Mouse (Mus musculus) central nervous system, embryonic 18 days (tissue): Measurements from ENCODE around the gene Pex1. TPM values are rescaled to one million over a fixed set of nuclear protein-coding genes. Genes with fewer than 3 reads are reported as not detected.

Experiments used
- polyA plus RNA-seq: library from polyadenylated mRNA; depleted of rRNA; stranded (reverse); fragments of >200 nt; gene quantifications from 2 replicates; pipeline ENCODE4 v1.2.3, GENCODE M21; 2012; rRNA removed

Pex1 gene
- 26.1 and 26.7 TPM in 2 replicates for polyA plus RNA-seq

DNA sequence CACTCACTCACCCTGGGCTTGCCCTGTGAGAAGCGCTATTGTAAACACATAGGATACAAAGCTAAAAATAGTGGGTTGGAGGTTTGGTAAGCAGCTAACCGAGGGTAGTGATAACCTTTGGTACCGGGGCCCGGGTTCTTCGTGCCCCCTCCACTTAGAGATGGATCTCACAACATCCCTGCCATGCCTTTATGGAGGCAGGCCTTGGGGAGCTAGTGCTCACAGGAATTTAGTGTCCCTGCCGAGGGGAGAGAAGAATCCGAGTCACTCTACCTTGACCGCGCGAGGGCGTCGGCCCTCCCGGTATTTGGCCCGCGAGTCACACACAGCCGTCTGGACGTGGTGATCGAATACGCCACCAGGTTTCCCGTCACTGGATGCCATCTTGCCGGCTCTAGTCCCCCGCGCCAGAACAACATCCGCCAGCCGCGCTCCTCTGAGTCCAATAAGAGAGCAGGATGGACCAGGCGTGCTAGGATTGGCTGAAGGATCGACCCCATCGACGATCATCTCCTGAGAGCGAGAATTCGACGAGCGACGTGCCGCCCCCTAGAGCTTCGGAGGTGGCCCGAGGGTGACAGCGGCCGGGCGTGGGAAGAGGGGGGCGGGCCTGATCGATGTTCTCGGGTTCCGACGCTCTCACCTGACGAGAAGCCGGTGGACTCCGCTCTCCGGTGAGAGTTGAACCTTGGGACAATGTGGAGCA is at the start of gene Pex1:
Gene Pex1, plus strand, starts transcription at position 374 of the 706 bp plus-strand sequence.

DNA sequence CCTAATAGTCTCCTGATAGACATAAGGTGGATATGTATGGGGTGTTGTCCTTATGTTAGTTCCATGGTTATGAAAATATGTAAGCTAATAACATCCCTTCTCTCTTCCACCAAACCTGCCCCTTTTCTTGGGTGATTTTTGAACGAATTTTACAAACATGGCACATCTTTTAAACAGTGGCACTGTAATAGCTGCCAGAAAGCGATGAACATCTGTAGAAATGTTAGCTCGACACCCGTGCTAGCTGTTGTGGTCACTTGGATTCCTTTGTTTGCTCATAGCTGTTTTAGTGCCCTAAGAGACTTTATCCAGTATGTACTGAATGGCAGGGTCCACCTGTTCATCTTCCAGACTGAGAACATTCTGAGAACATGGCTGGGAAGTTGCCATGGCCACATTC is 24.6 kb upstream of the Pex1 start, which contains the start of gene 1700109H08Rik:
Gene 1700109H08Rik, plus strand, starts transcription at position 301 of the 400 bp plus-strand sequence.

DNA sequence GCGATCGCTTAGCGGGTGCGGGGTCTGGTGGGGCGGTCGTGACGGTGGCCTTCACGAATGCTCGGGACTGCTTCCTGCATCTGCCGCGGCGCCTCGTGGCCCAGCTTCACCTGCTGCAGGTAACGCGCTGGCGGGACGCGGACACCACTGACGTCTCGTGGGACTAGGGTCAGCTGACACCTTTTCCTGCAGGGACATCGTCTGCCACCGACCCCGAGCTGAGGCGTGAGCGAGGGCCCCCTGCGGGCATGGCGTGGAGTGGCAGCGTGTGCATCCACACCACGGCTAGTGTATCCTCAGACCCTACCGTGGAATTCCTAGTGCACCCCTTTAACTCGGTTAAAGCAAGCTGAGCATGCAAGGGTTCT is 517 bp downstream of the Pex1 start, which contains the start of gene Rbm48:
Gene Rbm48, minus strand, starts transcription at position 187 of the 368 bp plus-strand sequence.

DNA sequence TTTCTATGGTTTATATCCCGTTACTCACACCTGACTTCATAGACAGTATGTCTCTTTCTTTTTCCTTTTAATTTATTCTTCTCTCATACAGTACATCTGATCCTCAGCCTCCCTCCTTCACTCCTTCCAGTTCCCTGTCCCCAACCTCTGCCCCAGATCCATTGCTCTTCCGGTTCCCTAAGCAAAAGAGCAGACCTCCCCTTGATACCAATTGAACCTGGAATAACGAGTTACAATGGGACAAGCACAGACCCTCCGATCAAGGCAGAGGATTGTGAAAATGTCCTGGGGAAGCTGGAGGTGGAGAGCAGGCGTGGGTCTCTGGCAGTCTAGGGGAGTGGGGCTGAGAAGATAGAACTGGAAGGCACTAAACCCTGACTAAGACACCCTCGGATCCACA is 55.0 kb downstream of the Pex1 start, which contains the start of gene Tmbim7:
Gene Tmbim7, plus strand, starts transcription at position 301 of the 400 bp plus-strand sequence.

DNA sequence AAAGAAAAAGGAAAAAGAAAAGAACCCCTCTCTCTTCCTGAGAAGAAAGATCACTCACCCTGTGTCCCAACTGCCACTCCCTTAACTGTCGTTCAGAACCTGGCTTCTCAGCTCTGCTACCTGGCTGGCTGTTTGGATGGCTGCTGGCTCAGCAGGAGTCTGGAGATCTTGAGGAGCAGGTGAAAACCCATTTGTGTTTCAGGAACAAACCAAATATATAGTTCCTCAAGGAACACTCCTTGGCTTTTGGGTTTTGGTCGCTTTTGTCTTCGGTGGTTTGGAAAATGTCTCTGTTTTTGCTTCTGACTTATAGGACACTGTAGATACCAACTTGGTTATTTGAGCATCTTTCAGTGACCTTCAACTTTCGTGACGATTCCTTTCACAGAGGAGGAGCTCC is 61.2 kb downstream of the Pex1 start, which contains the start of gene Gatad1:
Gene Gatad1, minus strand, starts transcription at position 101 of the 400 bp plus-strand sequence.

Other genes with a start within 250 kb of the Pex1 start
- 27.7 and 27.9 TPM in 2 replicates for gene Fam133b, start 52.2 kb upstream of the Pex1 start, polyA plus RNA-seq
- 4.7 and 5.5 TPM in 2 replicates for gene 1700109H08Rik, start 24.5 kb upstream of the Pex1 start, polyA plus RNA-seq
- gene Rbm48, start 519 bp downstream of the Pex1 start, polyA plus RNA-seq: 10.7 and 11.1 TPM in 2 replicates
- not detected in 2 replicates for gene Tmbim7, start 55.1 kb downstream of the Pex1 start, polyA plus RNA-seq
- gene Gatad1, start 61.1 kb downstream of the Pex1 start, polyA plus RNA-seq: 60.0 and 68.1 TPM in 2 replicates
- 22.8 and 24.2 TPM in 2 replicates for gene Ankib1, start 206.9 kb downstream of the Pex1 start, polyA plus RNA-seq
- gene Krit1, start 207.1 kb downstream of the Pex1 start, polyA plus RNA-seq: 46.6 and 50.3 TPM in 2 replicates
- 0.05 and 0.06 TPM in 2 replicates for gene Lrrd1, start 249.1 kb downstream of the Pex1 start, polyA plus RNA-seq